Mouse (Mus musculus) gastrocnemius, postnatal 36 days (tissue): Measurements from ENCODE around the gene Ring1. TPM values are rescaled to one million over a fixed set of nuclear protein-coding genes. Genes with fewer than 3 reads are reported as not detected.
"Not testable (repeated sequence)": the region's sequence is repeated elsewhere in the genome, so short reads cannot be mapped to it uniquely, and the experiment has no call there.

Experiments used
- DNase-seq, 2 experiments: peaks; one replicate each; pipeline ENCODE4 v3.0.0; 2022
- intact Hi-C: fragments of 180-260 bp; cut with DNase I; formaldehyde crosslinking; loops from one replicate; pipeline ENCODE4 v1.15.1; 2025
- microRNA-seq, 2 experiments: library from miRNA; unstranded; fragments of <30 nt; microRNA quantifications; one replicate each; pipeline ENCODE4 v1.2.0; 2021
- total RNA-seq, 2 experiments: library from RNA; stranded (reverse); gene quantifications; 2 replicates each; pipeline ENCODE4 v1.2.3; 2021

The Ring1 gene
- total RNA-seq, 2 experiments from 2014 or later = 11.7 to 12.4 TPM

DNA sequence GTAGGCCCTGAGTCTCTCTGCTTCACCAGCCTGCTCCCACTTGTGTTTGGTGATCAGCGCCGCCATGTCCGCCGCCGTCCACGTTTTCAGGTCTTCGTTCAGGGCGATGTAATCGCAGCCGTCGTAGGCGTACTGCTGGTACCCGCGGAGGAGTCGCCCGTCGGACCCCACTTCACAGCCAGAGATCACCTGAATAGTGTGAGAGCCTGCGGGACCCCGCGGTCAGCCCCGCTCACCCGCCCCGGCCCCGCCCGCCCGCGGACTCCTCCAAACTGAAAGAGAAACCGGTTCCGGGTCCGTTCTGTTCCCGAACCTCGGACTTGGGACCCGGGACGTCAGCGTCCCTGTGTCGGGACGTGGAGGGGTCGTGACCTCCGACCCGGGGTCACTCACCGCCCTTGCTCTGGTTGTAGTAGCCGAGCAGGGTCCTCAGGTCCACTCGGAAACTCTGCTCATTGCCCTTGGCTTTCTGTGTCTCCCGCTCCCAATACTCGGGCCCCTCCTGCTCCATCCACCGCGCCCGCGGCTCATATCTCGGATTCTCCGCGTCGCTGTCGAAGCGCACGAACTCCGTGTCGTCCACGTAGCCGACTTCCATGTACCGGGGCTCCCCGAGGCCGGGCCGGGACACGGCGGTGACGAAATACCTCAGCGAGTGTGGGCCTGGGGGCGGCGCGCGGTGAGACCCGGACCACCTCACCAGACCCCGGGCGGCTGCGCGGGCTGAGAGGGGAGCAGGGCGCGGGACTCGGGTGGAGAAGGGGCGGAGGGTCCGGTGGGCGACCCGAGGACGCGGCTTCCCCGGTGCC is 24.9 kb downstream of the Ring1 start:
- DNase-seq = no peak
- intact Hi-C loops = no loop called here

DNA sequence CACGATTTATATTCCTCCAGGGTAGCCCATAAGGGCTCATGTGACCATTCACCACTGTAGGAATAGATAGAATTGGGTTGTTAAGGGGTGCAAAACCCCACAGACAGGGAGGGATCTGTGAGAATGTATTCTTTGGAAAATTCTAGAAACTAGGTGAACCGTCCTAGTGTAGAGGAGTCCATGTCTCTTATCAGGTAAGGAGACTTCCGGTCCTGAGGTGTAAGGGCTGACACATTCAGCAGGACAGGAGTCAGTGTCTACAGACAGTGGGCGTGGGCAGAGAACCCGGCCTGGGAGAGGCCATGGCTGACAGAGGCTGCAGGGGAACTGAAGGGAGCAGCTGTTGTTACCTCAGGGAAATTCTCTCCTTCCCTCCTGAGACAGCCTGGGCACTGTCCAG is 25.8 kb downstream of the Ring1 start:
- DNase-seq = not testable (repeated sequence)

DNA sequence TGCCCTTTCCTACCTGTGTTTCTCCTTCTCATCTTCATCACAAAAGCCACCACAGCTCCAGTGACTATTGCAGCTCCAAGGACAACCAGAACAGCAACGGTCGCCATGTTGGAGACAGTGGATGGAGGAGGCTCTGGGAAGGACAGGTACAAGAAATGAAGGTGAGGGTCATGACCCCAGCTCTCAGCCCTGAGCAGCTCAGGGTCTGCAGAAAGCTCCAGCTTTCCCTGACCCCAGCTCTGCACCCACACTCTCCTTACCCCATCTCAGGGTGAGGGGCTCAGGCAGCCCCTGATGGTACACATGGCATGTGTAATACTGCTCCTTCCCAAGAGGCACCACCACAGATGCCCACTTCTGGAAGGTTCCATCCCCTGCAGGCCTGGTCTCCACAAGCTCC is 27.5 kb downstream of the Ring1 start:
- DNase-seq, intact Hi-C loops: not testable (repeated sequence)

More for the DNA sequence above, 25.8 kb downstream of the Ring1 start:
- intact Hi-C loops = not testable (repeated sequence)

GRCm38 (mm10) chr17:33995651-33996050 is 28.8 kb downstream of the Ring1 start:
- intact Hi-C loops = no loop called here
- no peak for DNase-seq

DNA sequence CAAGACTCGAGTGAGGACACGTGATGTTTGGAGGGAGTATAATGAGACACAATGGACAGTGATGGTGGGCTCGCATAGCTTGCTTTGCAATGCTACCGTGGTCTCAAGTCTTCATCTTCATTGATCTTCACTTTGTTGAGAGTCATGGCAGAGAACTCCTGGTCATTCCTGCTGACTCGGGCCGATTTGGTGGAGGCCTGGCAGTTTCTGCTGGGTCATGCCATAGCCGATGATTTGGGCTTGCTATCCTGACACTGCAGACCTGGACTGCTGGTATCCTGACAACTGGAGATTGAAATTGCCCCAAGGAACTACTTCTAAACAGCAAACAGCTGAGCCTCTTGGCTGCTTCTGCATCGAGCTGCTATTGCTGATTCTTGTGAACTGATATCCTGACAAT is 29.5 kb downstream of the Ring1 start:
- intact Hi-C loops = no loop called here

DNA sequence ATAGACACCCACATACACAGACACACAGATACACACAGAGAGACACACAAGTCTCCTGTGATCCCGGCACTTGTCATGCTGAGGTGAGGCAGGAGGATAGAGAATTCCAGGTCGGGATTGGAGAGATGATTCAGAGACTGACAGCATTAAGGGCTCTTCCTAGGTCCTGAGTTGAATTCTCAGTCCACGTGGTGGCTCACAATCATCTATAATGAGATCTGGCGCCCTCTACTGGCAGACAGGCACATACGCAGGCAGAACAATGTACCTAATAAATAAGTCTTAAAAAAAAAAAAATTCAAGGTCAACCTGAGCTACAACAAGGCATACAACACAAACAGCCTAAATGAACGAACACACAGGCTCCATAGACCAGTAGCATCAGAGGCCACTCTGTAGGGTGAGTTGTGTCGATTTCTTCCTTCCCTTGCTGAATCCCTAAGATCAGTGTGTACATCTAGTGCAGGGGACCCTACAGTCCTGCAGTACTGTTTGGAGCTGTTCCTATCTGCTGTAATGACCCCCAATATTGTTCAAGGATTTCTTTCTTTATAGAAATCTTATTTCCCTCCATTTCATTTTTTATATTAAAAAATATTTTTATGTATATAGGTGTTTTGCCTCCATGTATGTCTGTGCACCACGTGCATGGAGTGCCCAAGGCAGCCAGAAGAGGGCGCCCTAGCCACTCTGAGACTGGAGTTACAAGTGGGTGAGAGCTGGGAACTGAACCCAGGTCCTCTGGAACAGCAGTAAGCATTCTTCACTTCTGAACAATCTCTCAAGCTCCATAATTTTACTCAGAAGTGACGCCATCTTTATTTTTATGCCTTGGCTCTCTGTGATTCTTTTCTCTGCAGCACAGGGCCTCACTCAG is 32.5 kb downstream of the Ring1 start:
- intact Hi-C loops = no loop called here
- no peak for DNase-seq

More for the DNA sequence above, 29.5 kb downstream of the Ring1 start:
- DNase-seq = no peak

- DNase-seq = peak; percentile 45 to 65
- intact Hi-C loops = loop anchor here (1.0 kb wide), 1 partner anchor 14 kb away; no protein-coding TSS in a partner anchor
Observed at GRCm38 (mm10) chr17:33982136-33982535, 42.3 kb downstream of the Ring1 start.

GRCm38 (mm10) chr17:33981192-33981909 is 43.1 kb downstream of the Ring1 start:
- peak; percentile 83 to 86 for DNase-seq
- intact Hi-C loops = not testable (repeated sequence)

DNA sequence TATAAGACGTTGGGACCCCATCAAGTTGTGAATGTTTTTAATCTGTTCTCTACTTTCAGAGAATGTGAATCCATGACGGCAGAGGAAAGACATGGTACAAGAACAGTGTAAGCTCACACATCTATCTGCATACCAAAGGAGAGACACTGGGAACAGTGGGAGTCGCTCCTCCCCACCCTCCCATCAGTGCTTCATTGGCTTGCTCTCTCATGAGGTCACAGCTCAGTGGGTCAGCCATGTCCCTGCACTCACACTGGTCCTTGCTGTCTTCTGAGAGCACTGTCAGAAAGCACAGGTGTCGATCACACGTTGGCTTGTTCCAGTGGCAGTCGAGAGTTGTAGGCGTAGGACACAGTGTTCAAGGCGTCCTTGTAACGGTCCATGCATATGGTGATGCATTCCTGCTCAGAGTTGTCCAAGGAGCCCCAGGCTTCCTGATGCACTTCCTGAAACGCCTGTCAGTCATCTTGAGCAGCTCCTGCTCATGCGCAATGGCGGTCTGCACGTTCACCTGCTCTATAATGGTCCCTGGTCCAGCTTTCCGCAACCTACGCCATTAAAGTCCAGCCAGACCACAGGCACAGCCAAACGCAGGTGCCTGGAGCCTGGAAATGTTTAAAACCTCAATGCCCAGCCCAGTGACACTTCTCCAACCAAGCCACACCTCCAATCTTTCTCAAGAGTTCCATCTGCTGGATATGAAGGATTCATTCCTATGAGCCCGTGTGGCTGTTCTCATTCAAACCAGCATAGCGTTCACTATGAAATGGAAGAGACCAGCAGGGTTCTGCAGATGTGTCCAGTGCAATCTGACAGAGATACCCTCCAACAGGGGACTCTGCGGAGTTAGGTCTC is 44.1 kb downstream of the Ring1 start:
- intact Hi-C loops = no loop called here
- DNase-seq = no peak

- intact Hi-C loops = no loop called here
- no peak for DNase-seq
Observed at GRCm38 (mm10) chr17:33979512-33980050, 44.9 kb downstream of the Ring1 start.

DNA sequence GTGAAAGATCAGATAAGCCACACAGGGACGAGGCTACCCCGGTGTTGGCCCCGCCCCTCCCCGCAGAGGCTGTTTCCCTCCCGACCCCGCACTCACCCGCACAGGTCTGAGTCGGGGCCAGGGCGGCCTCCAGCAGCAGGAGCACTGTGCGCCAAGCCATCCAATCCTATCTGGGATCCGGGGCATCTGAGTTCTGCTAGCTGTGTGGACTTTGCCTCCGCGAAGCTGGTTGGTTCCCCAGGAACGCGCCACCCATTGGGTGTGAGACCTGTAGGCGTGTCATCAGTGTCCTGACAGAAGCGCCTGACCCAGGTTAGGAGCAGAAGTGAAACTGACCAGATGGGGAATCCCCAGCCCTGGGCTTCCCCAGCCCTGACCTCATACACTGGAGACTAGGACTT is 45.8 kb downstream of the Ring1 start:
- intact Hi-C loops = no loop called here
- peak; percentile 69 to 75 for DNase-seq

GRCm38 (mm10) chr17:33977861-33978557 is 46.5 kb downstream of the Ring1 start:
- DNase-seq = no peak
- intact Hi-C loops = no loop called here

- intact Hi-C loops = no loop called here
- no peak for DNase-seq
Observed at GRCm38 (mm10) chr17:33973572-33973971, 50.9 kb downstream of the Ring1 start.

GRCm38 (mm10) chr17:33972691-33973090 is 51.8 kb downstream of the Ring1 start:
- DNase-seq = no peak
- intact Hi-C loops = no loop called here

Small RNAs within 50 kb of the gene (microRNA-seq; reads per million reads assigned to microRNA genes)
- 0 reads per million in 2 experiments for gene Mir219a-1
- gene Mir219c = 0 reads per million in 2 experiments

Other genes starting within 250 kb of the Ring1 start
- gene Angptl4, start 242.8 kb downstream of the Ring1 start, total RNA-seq = 10 to 100 TPM in 1 of 2 experiments, 1 to 10 TPM in 1; 8.0 to 11.7 TPM
- 10 to 100 TPM; 15.3 to 22.5 TPM for gene Kank3, start 214.2 kb downstream of the Ring1 start, total RNA-seq
- gene Rps28, start 200.1 kb downstream of the Ring1 start, total RNA-seq = 100 to 1,000 TPM; 503 to 584 TPM
- gene Ndufa7, start 200.1 kb downstream of the Ring1 start, total RNA-seq = 100 to 1,000 TPM; 325 to 364 TPM
- 10 to 100 TPM; 13.3 to 15.2 TPM for gene Cd320, start 181.6 kb downstream of the Ring1 start, total RNA-seq
- gene Gm7029, start 150.8 kb downstream of the Ring1 start, total RNA-seq = not detected
- gene Kifc1, start 134.0 kb downstream of the Ring1 start, total RNA-seq = 1 to 10 TPM in 1 of 2 experiments, under 1 TPM in 1; 0.74 to 1.1 TPM
- gene Platr17, start 119.5 kb downstream of the Ring1 start, total RNA-seq = not detected
- 10 to 100 TPM in 1 of 2 experiments, 1 to 10 TPM in 1; 9.3 to 11.3 TPM for gene Daxx, start 115.3 kb downstream of the Ring1 start, total RNA-seq
- 10 to 100 TPM; 31.8 to 34.7 TPM for gene Tapbp, start 108.8 kb downstream of the Ring1 start, total RNA-seq
- gene Zbtb22, start 108.8 kb downstream of the Ring1 start, total RNA-seq = 10 to 100 TPM; 12.6 to 16.6 TPM
- 10 to 100 TPM; 26.5 to 28.3 TPM for gene Rgl2, start 95.1 kb downstream of the Ring1 start, total RNA-seq
- 10 to 100 TPM; 56.7 to 58.6 TPM for gene Pfdn6, start 84.3 kb downstream of the Ring1 start, total RNA-seq
- 1 to 10 TPM; 8.4 to 9.7 TPM for gene Wdr46, start 84.0 kb downstream of the Ring1 start, total RNA-seq
- 1 to 10 TPM; 1.5 to 1.6 TPM for gene B3galt4, start 73.2 kb downstream of the Ring1 start, total RNA-seq
- 10 to 100 TPM; 30.5 to 30.6 TPM for gene Vps52, start 68.9 kb downstream of the Ring1 start, total RNA-seq
- gene Rps18, start 68.7 kb downstream of the Ring1 start, total RNA-seq = 100 to 1,000 TPM; 282 to 369 TPM
- 10 to 100 TPM; 25.6 to 32.9 TPM for gene H2-K1, start 24.3 kb downstream of the Ring1 start, total RNA-seq
- 10 to 100 TPM; 55.5 to 64.2 TPM for gene H2-Ke6, start 3.4 kb upstream of the Ring1 start, total RNA-seq
- gene Slc39a7, start 7.0 kb upstream of the Ring1 start, total RNA-seq = 10 to 100 TPM; 40.8 to 45.2 TPM
- 10 to 100 TPM; 34.5 to 35.3 TPM for gene Rxrb, start 7.1 kb upstream of the Ring1 start, total RNA-seq
- 1 to 10 TPM; 9.3 to 9.6 TPM for gene Col11a2, start 14.8 kb upstream of the Ring1 start, total RNA-seq
- gene H2-Oa, start 67.7 kb upstream of the Ring1 start, total RNA-seq = not detected
- 1 to 10 TPM; 3.6 to 4.9 TPM for gene H2-DMa, start 94.9 kb upstream of the Ring1 start, total RNA-seq
- gene Brd2, start 98.0 kb upstream of the Ring1 start, total RNA-seq = 10 to 100 TPM; 63.2 to 74.1 TPM
- gene H2-DMb2, start 118.6 kb upstream of the Ring1 start, total RNA-seq = under 1 TPM; 0.35 to 0.48 TPM
- gene H2-DMb1, start 128.4 kb upstream of the Ring1 start, total RNA-seq = 1 to 10 TPM in 1 of 2 experiments, under 1 TPM in 1; 0.71 to 1.2 TPM
- gene Tap1, start 162.9 kb upstream of the Ring1 start, total RNA-seq = 1 to 10 TPM; 1.6 to 1.8 TPM
- gene Psmb9, start 163.1 kb upstream of the Ring1 start, total RNA-seq = 1 to 10 TPM; 1.0 to 1.9 TPM
- gene Psmb8, start 173.0 kb upstream of the Ring1 start, total RNA-seq = 1 to 10 TPM; 3.1 to 3.5 TPM
- 1 to 10 TPM; 4.9 to 6.1 TPM for gene Tap2, start 178.8 kb upstream of the Ring1 start, total RNA-seq
- gene H2-Ob, start 214.2 kb upstream of the Ring1 start, total RNA-seq = under 1 TPM in 1 of 2 experiments, not detected in 1; 0.27 TPM
- 1 to 10 TPM; 5.7 to 6.6 TPM for gene H2-Ab1, start 233.0 kb upstream of the Ring1 start, total RNA-seq